Mouse (Mus musculus) gastrocnemius, postnatal 4 days (tissue): ENCODE results near the gene Arl4c. TPM values are rescaled to one million over a fixed set of nuclear protein-coding genes. Genes with fewer than 3 reads are reported as not detected.
"Not testable (repeated sequence)": the region's sequence is repeated elsewhere in the genome, so short reads cannot be mapped to it uniquely, and the experiment has no call there.

ENCODE experiments used
- DNase-seq, 2 experiments: peaks; one replicate each; pipeline ENCODE4 v3.0.0; 2021 to 2022; ENCODE audit warnings: low spot score in 2 of 2, mixed read lengths in 2 of 2
- total RNA-seq, 2 experiments: library from RNA; stranded (reverse); gene quantifications; 2 replicates each; pipeline ENCODE4 v1.2.3; 2021

The Arl4c gene
- total RNA-seq, 2 experiments from 2014 or later, result 7.1 to 7.6 TPM

GRCm38 (mm10) chr1:88656096-88656480, 45.9 kb downstream of the Arl4c start:
- DNase-seq, result no peak

- DNase-seq, result no peak
Measured at GRCm38 (mm10) chr1:88655473-88656095, 46.4 kb downstream of the Arl4c start.

- no peak for DNase-seq
Measured at GRCm38 (mm10) chr1:88654521-88655472, 47.2 kb downstream of the Arl4c start.

GRCm38 (mm10) chr1:88653614-88654520, 48.2 kb downstream of the Arl4c start:
- no peak for DNase-seq

GRCm38 (mm10) chr1:88652682-88653081, 49.3 kb downstream of the Arl4c start:
- no peak for DNase-seq

- DNase-seq, result no peak
Measured at GRCm38 (mm10) chr1:88651668-88652067, 50.4 kb downstream of the Arl4c start.

- DNase-seq, result no peak
Measured at GRCm38 (mm10) chr1:88648742-88649141, 53.3 kb downstream of the Arl4c start.

- no peak for DNase-seq
Measured at GRCm38 (mm10) chr1:88645599-88646119, 56.4 kb downstream of the Arl4c start.

- no peak for DNase-seq
Measured at GRCm38 (mm10) chr1:88644417-88644816, 57.6 kb downstream of the Arl4c start.

- DNase-seq, result no peak
Measured at GRCm38 (mm10) chr1:88643181-88643823, 58.7 kb downstream of the Arl4c start.

- no peak for DNase-seq
Measured at GRCm38 (mm10) chr1:88642735-88643134, 59.3 kb downstream of the Arl4c start.

GRCm38 (mm10) chr1:88641678-88642215, 60.3 kb downstream of the Arl4c start:
- no peak for DNase-seq

- no peak for DNase-seq
Measured at GRCm38 (mm10) chr1:88641194-88641593, 60.8 kb downstream of the Arl4c start.

- no peak for DNase-seq
Measured at GRCm38 (mm10) chr1:88639432-88640281, 62.4 kb downstream of the Arl4c start.

- DNase-seq, result no peak
Measured at GRCm38 (mm10) chr1:88638622-88639021, 63.4 kb downstream of the Arl4c start.

GRCm38 (mm10) chr1:88636579-88637161, 65.4 kb downstream of the Arl4c start:
- not testable (repeated sequence) for DNase-seq

GRCm38 (mm10) chr1:88635659-88636058, 66.4 kb downstream of the Arl4c start:
- no peak for DNase-seq

GRCm38 (mm10) chr1:88632851-88633250, 69.2 kb downstream of the Arl4c start:
- no peak for DNase-seq

GRCm38 (mm10) chr1:88629966-88630488, 72.0 kb downstream of the Arl4c start:
- DNase-seq, result no peak
